ENCODE assay signal across 14 mouse cellular contexts in the genomic region with DNA sequence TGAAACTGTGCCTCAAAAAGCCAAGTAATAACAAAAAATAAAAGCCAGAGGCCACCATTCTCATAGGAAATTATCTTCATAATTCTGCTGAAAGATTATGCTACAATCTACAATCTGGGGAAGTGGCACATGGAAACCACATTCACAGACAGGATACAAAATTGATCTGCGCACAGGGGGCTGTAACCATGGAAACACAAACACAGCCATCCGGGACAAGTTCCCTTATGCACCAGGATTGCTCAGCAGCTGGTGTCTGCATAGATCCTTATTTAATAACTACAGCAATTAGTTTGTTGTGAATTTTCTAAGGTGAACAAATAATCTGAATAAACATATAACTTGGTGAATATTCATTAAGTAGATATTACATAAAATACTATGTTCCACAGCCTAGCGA.
A peak's percentile ranks its signal among the peaks of the same experiment; 100 is the strongest.
DNase-seq lines count a peak whose midpoint lies in the region; ATAC-seq lines count a peak whose summit lies in the region.
"Had no signal": no experiment of that assay in that cellular context is flagged by ENCODE, and none has a peak within 500 bp of the region (broad histone marks: within the 10 kb centered on the region; RNA-seq: fewer than 3 reads in every experiment).

No protein-coding gene starts in this region.

- ATAC-seq in forebrain, embryonic 15.5 days (replicated peaks): no peak; the same call in 1 of the 2 replicates
- no peak for ATAC-seq in forebrain, embryonic 11.5 days (replicated peaks; ENCODE audit: low FRiP score)
- no peak; the same call in 1 of the 2 replicates for ATAC-seq in neural tube, embryonic 13.5 days (ENCODE audit: low read depth)
- ATAC-seq in cerebellum, adult (ENCODE audit: insufficient number of reproducible peaks, low FRiP score, low TSS enrichment): no peak

- no peak overlapping the region for H3K9ac ChIP-seq in forebrain, embryonic 15.5 days (replicated peaks)
- H3K9ac ChIP-seq in forebrain, embryonic 11.5 days (ENCODE audit: low read length): no peak overlapping the region
- H3K9ac ChIP-seq in neural tube, embryonic 13.5 days: no peak overlapping the region
- H3K9ac ChIP-seq: liver, embryonic 13.5 days had no signal

- no peak for DNase-seq in forebrain, embryonic 11.5 days (ENCODE audit: low spot score)
- no peak for DNase-seq in neural tube, embryonic 10.5 days (ENCODE audit: extremely low spot score, low spot score)
- peak; percentile 64 for DNase-seq in layer of hippocampus, adult 9-11 months
- DNase-seq in retina, postnatal 1 day: peak; percentile 36
- no peak for DNase-seq in c-Kit-positive CD71-positive TER-119-positive erythroid progenitor cells, embryonic 14.5 days (ENCODE audit: low spot score)
- DNase-seq: adrenal gland, postnatal 10 days; B cell, adult 2 months; kidney, adult 18-20 months; liver, embryonic 13.5 days; lung, postnatal 10 days had no signal

- H3K36me3 ChIP-seq in forebrain, embryonic 15.5 days: no peaks in the 10 kb centered on the region
- H3K36me3 ChIP-seq in forebrain, embryonic 11.5 days (ENCODE audit: control insufficient read depth, insufficient read depth, low read length): no peaks in the 10 kb centered on the region
- no peaks in the 10 kb centered on the region for H3K36me3 ChIP-seq in neural tube, embryonic 13.5 days
- H3K36me3 ChIP-seq: limb, embryonic 10.5 days; liver, embryonic 13.5 days had no signal

- H3K27me3 ChIP-seq in forebrain, embryonic 15.5 days: no peaks in the 10 kb centered on the region
- no peaks in the 10 kb centered on the region for H3K27me3 ChIP-seq in forebrain, embryonic 11.5 days (ENCODE audit: control insufficient read depth, insufficient read depth, low read length)
- no peaks in the 10 kb centered on the region for H3K27me3 ChIP-seq in neural tube, embryonic 13.5 days
- H3K27me3 ChIP-seq: liver, embryonic 13.5 days had no signal

- H3K4me2 ChIP-seq in forebrain, embryonic 15.5 days (replicated peaks): no peak overlapping the region
- H3K4me2 ChIP-seq in forebrain, embryonic 11.5 days (ENCODE audit: low read depth, low read length, severe bottlenecking): no peak overlapping the region
- no peak overlapping the region for H3K4me2 ChIP-seq in neural tube, embryonic 13.5 days
- H3K4me2 ChIP-seq: liver, embryonic 13.5 days had no signal

- peaks cover 19% of the 10 kb centered on the region for H3K4me1 ChIP-seq in forebrain, embryonic 15.5 days
- H3K4me1 ChIP-seq in forebrain, embryonic 11.5 days (replicated peaks; ENCODE audit: control insufficient read depth, insufficient read depth, low read length): no peaks in the 10 kb centered on the region
- H3K4me1 ChIP-seq in neural tube, embryonic 13.5 days (replicated peaks): peaks cover 25% of the 10 kb centered on the region
- H3K4me1 ChIP-seq: limb, embryonic 10.5 days; liver, embryonic 13.5 days had no signal

- no peak overlapping the region for H3K4me3 ChIP-seq in forebrain, embryonic 15.5 days
- H3K4me3 ChIP-seq in forebrain, embryonic 11.5 days (ENCODE audit: low read depth, low read length): no peak overlapping the region
- no peak overlapping the region for H3K4me3 ChIP-seq in neural tube, embryonic 13.5 days
- H3K4me3 ChIP-seq: limb, embryonic 10.5 days; liver, embryonic 13.5 days had no signal

- no peaks in the 10 kb centered on the region for H3K9me3 ChIP-seq in forebrain, embryonic 15.5 days
- no peaks in the 10 kb centered on the region for H3K9me3 ChIP-seq in forebrain, embryonic 11.5 days (ENCODE audit: control insufficient read depth, low read length)
- H3K9me3 ChIP-seq in neural tube, embryonic 13.5 days: no peaks in the 10 kb centered on the region
- H3K9me3 ChIP-seq: limb, embryonic 10.5 days; liver, embryonic 13.5 days had no signal

- WGBS in forebrain, embryonic 15.5 days: 49% methylated on average over 3 of the region's 3 CpGs
- 69% methylated on average over 3 of the region's 3 CpGs for WGBS in forebrain, embryonic 11.5 days
- 55% methylated on average over 3 of the region's 3 CpGs for WGBS in neural tube, embryonic 13.5 days

- H3K27ac ChIP-seq in forebrain, embryonic 15.5 days (replicated peaks): 0 out of 2 replicates have a peak overlapping the region, but pooled peaks have one; percentile 3
- H3K27ac ChIP-seq in forebrain, embryonic 11.5 days (ENCODE audit: low read depth, low read length): no peak overlapping the region
- peak overlapping the region; percentile 10; the same call in 1 of the 2 replicates for H3K27ac ChIP-seq in neural tube, embryonic 13.5 days (replicated peaks)
- H3K27ac ChIP-seq: limb, embryonic 10.5 days; liver, embryonic 13.5 days had no signal

Comparison
In these comparisons a context has a peak if more than half of its experiments do, and no peak if none do; other contexts are left out.
1. DNase-seq: peak in layer of hippocampus, adult 9-11 months (single experiment) and retina, postnatal 1 day (single experiment); none in forebrain, embryonic 11.5 days (single experiment), neural tube, embryonic 10.5 days (single experiment) and c-Kit-positive CD71-positive TER-119-positive erythroid progenitor cells, embryonic 14.5 days (single experiment).